Mouse (Mus musculus) intestine, postnatal 0 days (tissue): ENCODE data around the gene Bmper. TPM values are rescaled to one million over a fixed set of nuclear protein-coding genes. Genes with fewer than 3 reads are reported as not detected.

Source experiments
- ATAC-seq: fragments of 200-750 bp; cut with Nextera tagmentation; 2 replicates; pipeline ENCODE4 v1.8.0; 2017; ENCODE audit warnings: mild to moderate bottlenecking, moderate TSS enrichment, moderate library complexity
- H3K27ac ChIP-seq: fragments of 300-500 bp; sonication (generic); 2 replicates; pipeline ENCODE4 v1.5.1; 2014; ENCODE audit warnings: mild to moderate bottlenecking, low read depth, low read length, moderate library complexity
- H3K27me3 ChIP-seq: fragments of 300-500 bp; sonication (generic); replicated peaks from 2 replicates; pipeline ENCODE4 v1.6.1; 2014; ENCODE audit warnings: low read length, mixed read lengths; ENCODE audit not compliant: control insufficient read depth, insufficient read depth
- H3K36me3 ChIP-seq: fragments of 300-500 bp; sonication (generic); 2 replicates; pipeline ENCODE4 v1.6.1; 2014; ENCODE audit warnings: mild to moderate bottlenecking, moderate library complexity; ENCODE audit not compliant: control insufficient read depth, insufficient read depth
- H3K4me1 ChIP-seq: fragments of 300-500 bp; sonication (generic); replicated peaks from 2 replicates; pipeline ENCODE4 v1.6.1; 2014; ENCODE audit warnings: antibody characterized with exemption, low read length, mixed read lengths; ENCODE audit not compliant: control insufficient read depth, insufficient read depth
- H3K4me2 ChIP-seq: fragments of 300-500 bp; sonication (generic); replicated peaks from 2 replicates; pipeline ENCODE4 v1.6.1; 2014; ENCODE audit warnings: low read depth, mild to moderate bottlenecking, moderate library complexity
- H3K4me3 ChIP-seq: fragments of 300-500 bp; sonication (generic); 2 replicates; pipeline ENCODE4 v1.5.1; 2014; ENCODE audit warnings: low read depth, low read length
- H3K9ac ChIP-seq: fragments of 300-500 bp; sonication (generic); 2 replicates; pipeline ENCODE4 v1.6.1; 2014; ENCODE audit warnings: mild to moderate bottlenecking, low read depth, low read length
- H3K9me3 ChIP-seq: fragments of 300-500 bp; sonication (generic); 2 replicates; pipeline ENCODE4 v1.6.1; 2016; ENCODE audit warnings: mixed run types; ENCODE audit not compliant: control insufficient read depth
- CTCF ChIP-seq: sonication (generic); IDR thresholded peaks from 2 replicates; pipeline ENCODE4 v1.5.1; 2016; ENCODE audit warnings: low read depth, mild to moderate bottlenecking, control low read depth, antibody characterized with exemption, moderate library complexity
- WGBS: fragments of 180-500 bp; shearing (Covaris S2); extraction: QIAGEN DNeasy Blood & Tissue Kit; methylation state at CpG from one replicate; pipeline ENCODE4 v1.1.7; 2014; 5-methylcytosine and 5-hydroxymethylcytosine counted together
- polyA plus RNA-seq: library from polyadenylated mRNA; unstranded; fragments of >200 nt; fragmentation: Nextera tagmentation; extraction: Ambion mirVana; gene quantifications from 2 replicates; pipeline ENCODE4 v1.2.1, GENCODE M21; 2015

Gene Bmper
- polyA plus RNA-seq, 1 experiment from 2014 or later, result 4.1 TPM

DNA sequence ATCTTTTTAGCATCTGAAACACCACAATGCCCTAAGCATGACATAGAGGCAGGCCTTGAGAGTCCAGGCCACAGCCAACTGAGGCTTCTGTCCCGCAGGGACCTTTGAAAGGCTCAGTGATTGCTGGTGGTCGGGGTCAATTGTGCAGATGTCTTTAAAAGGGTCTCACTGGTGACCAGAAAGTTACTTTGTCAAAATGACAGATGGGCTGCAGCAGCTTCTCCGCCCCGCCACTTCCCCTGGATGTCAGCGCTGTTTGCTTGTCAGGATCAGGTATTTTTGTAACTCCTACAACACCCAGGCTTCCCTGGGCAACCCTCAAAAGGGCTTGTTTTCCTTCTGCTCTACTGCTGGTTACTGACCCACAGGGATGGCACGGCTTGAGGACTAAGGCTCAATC, 21.0 kb downstream of the Bmper start:
- H3K4me2 ChIP-seq, result no peak overlapping the region
- H3K4me1 ChIP-seq, result no peaks in the 10 kb centered on the region
- no peak overlapping the region for H3K27ac ChIP-seq
- H3K9me3 ChIP-seq, result no peaks in the 10 kb centered on the region
- ATAC-seq, result no peak
- no peak overlapping the region for H3K4me3 ChIP-seq
- H3K9ac ChIP-seq, result no peak overlapping the region
- no peaks in the 10 kb centered on the region for H3K27me3 ChIP-seq
- WGBS, result 59% methylated on average over 6 of the region's 6 CpGs
- no peak for TF ChIP-seq CTCF
- no peaks in the 10 kb centered on the region for H3K36me3 ChIP-seq

DNA sequence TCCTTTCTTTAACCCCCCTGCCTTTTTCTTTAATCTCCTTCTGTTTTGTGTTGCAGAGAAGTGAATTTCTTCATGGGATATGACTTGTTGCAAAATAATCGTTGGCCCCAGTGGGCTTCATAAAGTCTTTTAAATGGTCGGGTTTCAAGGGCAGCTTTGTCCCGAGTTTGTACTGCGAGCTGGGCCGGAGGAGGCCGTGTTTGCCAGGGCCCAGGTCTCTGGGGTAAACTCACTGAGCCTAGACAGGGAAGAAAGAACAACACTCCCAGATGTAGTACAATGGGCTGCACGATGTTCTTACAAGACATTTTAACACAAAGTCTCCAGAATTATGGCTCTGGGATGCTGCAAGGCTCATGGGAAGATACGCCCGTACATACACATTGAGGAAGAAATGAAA, 23.5 kb downstream of the Bmper start:
- no peak overlapping the region for H3K27ac ChIP-seq
- no peaks in the 10 kb centered on the region for H3K4me1 ChIP-seq
- no peaks in the 10 kb centered on the region for H3K36me3 ChIP-seq
- WGBS, result 81% methylated on average over 9 of the region's 9 CpGs
- H3K4me2 ChIP-seq, result no peak overlapping the region
- TF ChIP-seq CTCF, result no peak
- no peak overlapping the region for H3K4me3 ChIP-seq
- no peaks in the 10 kb centered on the region for H3K27me3 ChIP-seq
- no peaks in the 10 kb centered on the region for H3K9me3 ChIP-seq
- no peak overlapping the region for H3K9ac ChIP-seq
- no peak for ATAC-seq

DNA sequence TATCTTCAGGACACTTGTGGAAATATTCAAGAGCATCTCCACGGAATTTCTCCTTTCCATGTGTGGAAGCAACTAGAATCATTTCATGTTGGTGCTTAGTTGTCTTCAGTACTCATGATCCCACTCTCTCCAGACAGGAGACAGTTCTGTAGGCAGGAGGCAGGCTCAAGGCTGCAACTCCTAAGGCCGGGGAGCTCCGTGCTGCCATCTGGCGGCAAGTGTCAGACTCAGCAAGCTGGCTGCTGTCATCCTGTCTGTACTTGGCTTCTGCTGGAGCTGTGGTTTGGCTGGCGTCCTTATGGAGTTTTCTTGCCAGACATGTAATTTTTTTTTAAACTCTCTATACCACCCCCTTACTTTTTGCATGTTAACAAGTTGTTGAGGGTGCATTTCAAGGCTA, 27.1 kb downstream of the Bmper start:
- Histone ChIP-seq H3K4me3 (no peak overlapping the region), H3K4me1 (no peaks in the 10 kb centered on the region), H3K27ac (no peak overlapping the region), H3K9ac (no peak overlapping the region), H3K9me3 (no peaks in the 10 kb centered on the region), H3K27me3 (no peaks in the 10 kb centered on the region), H3K36me3 (no peaks in the 10 kb centered on the region), H3K4me2 (no peak overlapping the region)
- peak; percentile 96 for TF ChIP-seq CTCF
- 12% methylated on average over 5 of the region's 5 CpGs for WGBS
- no peak for ATAC-seq

DNA sequence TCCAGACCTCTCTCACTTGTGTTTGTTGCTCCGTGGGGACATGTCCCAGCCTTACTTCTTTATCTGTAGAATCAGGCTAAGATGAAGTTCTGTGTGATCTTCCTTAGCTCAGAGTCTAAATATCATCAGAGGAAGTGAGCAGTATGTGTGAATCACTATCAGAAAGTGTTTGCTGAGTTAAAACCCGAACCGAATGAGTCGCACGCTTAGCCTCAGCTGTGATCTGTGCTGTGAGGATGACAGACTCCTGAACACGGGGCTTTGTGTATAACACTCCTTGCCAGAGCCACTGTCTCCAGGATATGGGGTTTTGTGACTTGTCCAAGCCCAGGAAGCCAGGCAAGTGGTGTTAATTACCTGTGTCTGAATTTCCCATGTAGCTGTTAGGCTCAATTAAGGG, 28.1 kb downstream of the Bmper start:
- Histone ChIP-seq H3K9me3 (no peaks in the 10 kb centered on the region), H3K4me1 (no peaks in the 10 kb centered on the region), H3K27me3 (no peaks in the 10 kb centered on the region), H3K4me3 (no peak overlapping the region), H3K36me3 (no peaks in the 10 kb centered on the region), H3K9ac (no peak overlapping the region), H3K4me2 (no peak overlapping the region), H3K27ac (no peak overlapping the region)
- ATAC-seq, result no peak
- no peak for TF ChIP-seq CTCF
- WGBS, result 75% methylated on average over 6 of the region's 6 CpGs

DNA sequence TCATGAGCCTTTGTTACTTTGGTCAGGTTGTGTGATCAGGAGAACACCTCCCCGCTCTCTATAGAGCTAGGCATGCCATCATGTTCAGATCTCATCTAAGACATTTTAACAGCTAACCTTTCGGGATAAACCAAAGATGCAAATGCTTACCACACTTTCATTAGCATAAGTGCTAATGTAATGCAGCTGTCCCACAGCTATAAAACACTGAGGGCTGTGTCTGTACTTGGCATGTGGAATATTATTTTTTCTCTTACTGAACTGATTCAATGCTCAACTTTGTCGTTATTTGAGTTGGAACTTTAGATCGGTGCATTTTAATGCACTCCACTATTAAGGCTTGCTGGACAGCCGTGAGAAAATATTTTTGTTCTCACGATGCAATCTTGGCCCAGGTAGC, 30.7 kb downstream of the Bmper start:
- Histone ChIP-seq H3K9me3 (no peaks in the 10 kb centered on the region), H3K27ac (no peak overlapping the region), H3K9ac (no peak overlapping the region), H3K36me3 (no peaks in the 10 kb centered on the region), H3K4me3 (no peak overlapping the region), H3K4me1 (no peaks in the 10 kb centered on the region), H3K27me3 (no peaks in the 10 kb centered on the region), H3K4me2 (no peak overlapping the region)
- WGBS, result 85% methylated on average over 6 of the region's 6 CpGs
- TF ChIP-seq CTCF, result no peak
- ATAC-seq, result no peak

DNA sequence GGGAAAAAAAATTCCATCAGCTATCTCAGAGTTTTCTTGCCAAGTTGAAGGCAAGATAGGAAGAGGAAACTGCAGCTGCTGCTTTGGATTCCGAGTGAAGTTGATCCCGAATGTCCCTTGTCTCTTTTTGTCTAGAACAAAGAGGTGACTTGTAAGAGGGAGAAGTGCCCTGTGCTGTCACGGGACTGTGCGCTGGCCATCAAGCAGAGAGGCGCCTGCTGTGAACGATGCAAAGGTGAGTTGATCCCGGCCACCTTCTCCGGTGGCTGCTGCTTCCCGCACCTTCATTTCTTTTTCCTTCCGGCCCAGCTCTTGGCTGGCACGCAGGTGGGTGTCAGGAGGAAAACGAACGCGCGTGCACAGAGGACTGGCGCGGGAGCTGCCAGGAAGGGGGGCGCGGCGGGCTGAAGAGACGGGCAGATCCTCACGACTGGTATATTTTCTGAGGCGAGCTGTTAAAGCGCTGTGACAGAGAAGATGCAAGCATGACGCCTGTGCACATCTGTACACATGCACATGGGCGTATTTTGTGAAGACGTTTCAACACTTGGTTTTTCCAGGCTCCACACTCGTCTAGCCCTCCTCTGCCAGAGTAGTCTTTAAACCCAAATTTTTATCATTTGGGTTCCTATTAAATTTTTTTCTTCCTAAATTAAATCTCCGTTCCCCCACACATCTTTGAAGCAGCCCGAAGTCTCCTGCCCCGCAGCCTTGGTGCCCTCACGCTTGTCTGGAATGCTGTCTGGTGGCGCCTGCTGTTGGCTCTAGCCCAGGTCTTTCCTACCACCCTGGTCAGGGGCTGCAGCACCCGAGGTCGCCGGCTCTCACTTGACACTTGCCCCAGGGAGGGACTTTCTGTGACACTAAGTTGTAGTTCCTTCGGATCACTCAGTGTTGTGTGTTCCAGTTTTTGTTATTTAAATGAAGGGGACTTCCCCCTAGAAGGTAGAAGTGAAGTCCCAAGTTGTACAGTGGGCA, 31.6 kb downstream of the Bmper start:
- Histone ChIP-seq H3K27ac (no peak overlapping the region), H3K4me3 (no peak overlapping the region), H3K36me3 (no peaks in the 10 kb centered on the region), H3K9me3 (0 out of 2 replicates have a peak, but pooled peaks cover 3% of the 10 kb centered on the region), H3K4me2 (0 out of 2 replicates have a peak overlapping the region, but pooled peaks have one; percentile 6), H3K27me3 (no peaks in the 10 kb centered on the region), H3K9ac (no peak overlapping the region), H3K4me1 (no peaks in the 10 kb centered on the region)
- TF ChIP-seq CTCF, result no peak
- no peak for ATAC-seq
- 49% methylated on average over 37 of the region's 37 CpGs for WGBS
